Mouse (Mus musculus) layer of hippocampus, adult 9-11 months (tissue): ENCODE results near the gene Tac4.

Experiments
- DNase-seq: peaks from one replicate; pipeline ENCODE4 v3.0.0; 2022

Gene Tac4

DNA sequence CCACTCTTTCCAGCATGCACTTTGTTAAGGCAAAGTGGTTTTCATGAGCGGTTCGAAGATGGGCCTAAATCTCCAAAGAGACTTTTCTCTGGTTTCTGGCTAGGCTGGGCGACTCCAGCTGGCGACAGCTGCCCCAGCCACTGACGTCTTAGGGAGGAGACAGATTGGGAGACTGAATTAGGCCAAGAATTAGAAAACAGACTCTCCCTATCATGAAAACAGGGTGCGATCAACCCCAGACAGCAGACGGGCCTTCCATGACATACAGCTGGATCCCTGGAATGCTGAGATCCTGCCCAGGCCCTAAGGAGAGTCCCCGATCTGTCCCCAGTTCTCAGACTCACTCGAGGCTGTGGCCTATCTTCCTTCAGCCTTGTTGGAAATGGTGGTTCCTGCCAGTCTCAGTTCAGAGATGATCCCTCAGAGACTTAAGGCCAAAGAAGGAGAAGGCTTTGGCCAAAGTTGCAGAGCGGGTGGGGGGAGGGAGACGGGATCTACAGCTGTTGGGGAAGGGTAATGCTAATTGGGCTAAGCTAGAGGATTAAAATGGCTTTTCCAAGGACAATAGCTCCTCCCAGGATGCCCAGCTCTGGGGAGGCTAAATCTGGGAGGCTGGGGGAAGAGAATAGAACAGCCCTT, 2.6 kb downstream of the Tac4 start:
- no peak for DNase-seq

DNA sequence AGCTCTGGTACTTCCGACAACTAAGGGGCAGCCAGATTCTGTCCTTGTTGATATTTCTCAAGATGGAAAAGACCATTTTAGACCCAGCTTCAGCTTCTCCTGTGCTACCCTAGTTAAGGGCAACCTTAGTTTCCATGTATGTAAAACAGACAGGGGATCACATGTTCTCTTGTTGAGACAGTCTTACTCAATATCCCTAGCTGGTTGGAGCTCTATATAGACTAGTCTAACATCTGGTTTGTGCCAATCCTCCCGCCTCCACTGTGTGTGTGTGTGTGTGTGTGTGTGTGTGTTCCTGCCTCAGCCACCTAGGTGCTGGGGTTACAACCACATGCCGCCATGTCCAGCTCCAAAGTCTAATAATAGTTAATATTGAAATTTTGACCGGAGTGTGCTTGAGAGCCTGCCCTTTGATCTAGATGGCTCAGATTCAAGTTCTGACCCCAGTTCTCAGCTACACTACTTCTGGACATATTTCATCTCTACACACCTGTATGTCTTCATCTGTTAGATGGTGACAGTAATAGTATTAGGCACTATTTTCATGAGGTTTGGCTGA, 3.2 kb downstream of the Tac4 start:
- DNase-seq: no peak

- DNase-seq: no peak
Observed at GRCm38 (mm10) chr11:95266540-95267245, 5.4 kb downstream of the Tac4 start.

- no peak for DNase-seq
Observed at GRCm38 (mm10) chr11:95273661-95274060, 12.3 kb downstream of the Tac4 start.

GRCm38 (mm10) chr11:95274613-95275012, 13.3 kb downstream of the Tac4 start:
- DNase-seq: no peak

- DNase-seq: no peak
Observed at GRCm38 (mm10) chr11:95276056-95276455, 14.7 kb downstream of the Tac4 start.

GRCm38 (mm10) chr11:95279061-95279659, 17.8 kb downstream of the Tac4 start:
- DNase-seq: no peak

GRCm38 (mm10) chr11:95282331-95282730, 21.0 kb downstream of the Tac4 start:
- DNase-seq: no peak

GRCm38 (mm10) chr11:95291998-95292397, 30.7 kb downstream of the Tac4 start:
- peak; percentile 44 for DNase-seq

DNA sequence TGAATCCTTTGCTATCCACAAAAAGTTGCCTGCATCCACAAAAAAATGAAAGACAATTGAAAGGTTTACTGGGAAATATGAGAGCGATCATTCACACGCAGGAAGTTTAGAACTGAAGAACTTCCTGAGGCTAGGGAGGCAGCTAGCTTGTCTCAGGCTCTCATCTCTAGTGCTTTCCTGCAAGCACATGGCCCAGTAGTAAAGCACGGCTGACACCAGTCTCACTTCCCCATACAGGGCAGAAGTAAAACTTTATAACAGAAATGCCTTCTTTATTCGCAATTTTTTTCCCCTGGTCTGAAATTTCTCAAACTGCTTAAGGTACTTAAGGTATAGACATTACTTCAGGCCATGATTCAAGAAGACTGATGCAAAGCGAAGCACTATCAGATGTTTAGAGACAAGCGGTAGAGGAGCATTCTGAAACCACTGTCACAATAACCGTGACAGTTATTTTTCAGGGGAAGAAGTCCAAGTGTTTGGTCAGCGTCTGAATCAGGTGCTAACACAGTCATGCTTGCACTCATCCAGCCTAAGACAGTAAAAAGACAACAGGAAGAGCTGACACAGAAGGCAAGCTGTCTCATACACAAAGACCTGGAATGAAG, 31.8 kb downstream of the Tac4 start:
- DNase-seq: no peak

GRCm38 (mm10) chr11:95295736-95296135, 34.4 kb downstream of the Tac4 start:
- DNase-seq: no peak

DNA sequence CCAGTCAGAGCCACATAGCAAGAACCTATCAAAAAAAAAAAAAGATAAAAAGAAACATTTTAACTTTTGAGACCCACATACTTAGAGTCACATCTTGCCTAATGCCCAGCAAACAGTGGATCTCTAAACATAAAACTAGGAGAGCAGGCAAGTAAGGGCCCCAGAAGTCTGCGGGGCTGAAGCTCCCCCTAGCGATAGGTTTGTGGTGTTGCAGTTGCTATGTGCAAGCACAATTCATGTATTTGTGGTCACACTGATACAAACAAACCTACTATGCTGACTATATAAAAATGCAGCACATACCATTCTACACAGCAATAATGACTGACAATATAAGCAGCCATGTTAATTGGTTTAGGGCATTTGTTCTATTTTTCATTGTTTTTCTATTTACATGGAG, 36.8 kb downstream of the Tac4 start:
- DNase-seq: no peak

- DNase-seq: no peak
Observed at GRCm38 (mm10) chr11:95299886-95300285, 38.6 kb downstream of the Tac4 start.

GRCm38 (mm10) chr11:95301772-95302171, 40.4 kb downstream of the Tac4 start:
- DNase-seq: no peak

DNA sequence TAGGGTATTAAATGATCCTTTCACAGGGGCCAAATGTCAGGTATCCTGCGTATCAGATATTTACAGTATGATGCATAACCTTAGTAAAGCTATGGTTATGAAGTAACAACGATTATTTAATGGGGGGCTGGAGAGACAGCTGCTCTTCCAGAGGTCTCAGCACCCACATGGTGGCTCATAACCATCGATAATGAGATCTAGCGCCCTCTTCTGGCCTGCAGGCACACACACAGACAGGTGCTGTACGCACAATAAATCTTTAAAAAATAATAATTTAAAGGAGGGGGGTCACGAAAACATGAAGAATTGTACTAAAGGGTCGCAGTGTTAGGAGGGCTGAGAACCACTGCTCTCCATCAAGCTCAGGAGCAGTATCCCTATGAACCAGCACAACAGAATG, 44.3 kb downstream of the Tac4 start:
- DNase-seq: no peak

- DNase-seq: no peak
Observed at GRCm38 (mm10) chr11:95307526-95307925, 46.2 kb downstream of the Tac4 start.

- DNase-seq: peak; percentile 100
Observed at GRCm38 (mm10) chr11:95309510-95310006, 48.2 kb downstream of the Tac4 start.

DNA sequence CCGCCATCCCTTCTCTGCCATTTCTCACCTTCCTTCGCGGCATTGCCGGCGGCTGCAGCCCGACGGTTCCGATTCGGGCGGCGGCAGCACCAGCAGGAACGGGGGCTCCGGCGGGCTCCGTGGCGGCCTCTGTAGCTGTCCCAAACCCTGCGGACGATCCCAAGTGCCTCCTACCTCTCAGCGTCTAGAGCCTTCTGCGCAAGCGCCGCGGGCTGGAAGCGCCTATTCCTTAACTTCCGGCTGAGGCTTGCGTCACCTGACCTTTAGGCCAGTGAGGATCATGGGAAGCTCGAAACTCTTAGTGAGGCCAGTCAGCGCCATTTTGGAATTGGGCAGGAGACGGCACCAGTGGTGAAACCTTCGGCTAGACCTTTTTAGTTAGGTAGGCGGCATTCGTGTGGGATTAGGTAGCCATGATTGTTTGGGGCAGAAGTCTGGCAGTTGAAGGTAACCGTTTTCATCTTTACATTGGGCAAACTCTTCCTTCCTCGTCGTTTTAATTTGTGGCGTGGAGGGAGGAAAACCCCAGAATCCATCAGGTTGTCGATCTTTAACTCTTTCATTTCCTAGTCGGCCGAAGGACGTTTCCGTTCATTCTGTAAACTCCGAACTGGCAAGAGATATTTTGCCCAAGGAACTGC, 48.8 kb downstream of the Tac4 start, which contains the start of gene Kat7:
Gene Kat7, minus strand, starts transcription at position 240 of the 641 bp plus-strand sequence.
- DNase-seq: peak; percentile 100

DNA sequence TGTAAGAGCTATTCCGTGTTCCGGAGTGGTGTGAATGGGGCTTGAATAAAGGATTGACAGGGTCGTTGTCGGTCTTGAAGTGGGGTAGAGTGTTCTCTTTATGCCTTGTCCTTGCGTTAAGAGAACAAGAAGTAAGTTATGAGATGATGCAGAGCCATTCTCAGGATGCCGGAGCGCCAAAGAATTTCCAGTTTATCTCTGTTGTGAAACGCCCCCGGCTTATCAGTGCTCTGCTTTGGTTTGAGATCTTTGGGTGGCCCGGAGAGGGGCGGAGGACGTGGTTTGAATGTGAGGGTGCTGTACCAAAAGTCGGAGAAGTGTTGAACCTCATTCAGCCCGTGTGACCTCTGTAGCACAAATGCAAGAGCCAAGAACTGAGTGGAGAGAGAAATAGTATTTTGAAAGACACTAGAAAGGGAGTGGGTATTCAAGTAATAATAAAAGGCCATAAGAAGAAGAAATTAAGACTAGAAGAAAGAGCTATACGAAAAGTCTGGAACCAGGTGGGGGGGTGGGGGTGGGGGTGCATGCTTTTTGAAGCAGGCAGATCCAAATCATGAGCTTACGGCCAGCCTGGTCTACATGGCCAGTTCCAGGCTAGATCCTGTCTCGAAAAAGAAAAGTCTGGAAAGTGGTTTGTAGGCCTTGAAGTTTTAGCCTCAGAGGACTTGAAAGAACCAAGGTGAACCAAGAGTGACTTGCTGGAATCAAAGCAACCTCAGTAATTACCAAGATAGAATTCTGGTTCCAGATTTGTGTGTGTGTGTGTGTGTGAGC, 49.5 kb downstream of the Tac4 start:
- DNase-seq: no peak

- DNase-seq: no peak
Observed at GRCm38 (mm10) chr11:95311425-95311807, 50.1 kb downstream of the Tac4 start.

DNA sequence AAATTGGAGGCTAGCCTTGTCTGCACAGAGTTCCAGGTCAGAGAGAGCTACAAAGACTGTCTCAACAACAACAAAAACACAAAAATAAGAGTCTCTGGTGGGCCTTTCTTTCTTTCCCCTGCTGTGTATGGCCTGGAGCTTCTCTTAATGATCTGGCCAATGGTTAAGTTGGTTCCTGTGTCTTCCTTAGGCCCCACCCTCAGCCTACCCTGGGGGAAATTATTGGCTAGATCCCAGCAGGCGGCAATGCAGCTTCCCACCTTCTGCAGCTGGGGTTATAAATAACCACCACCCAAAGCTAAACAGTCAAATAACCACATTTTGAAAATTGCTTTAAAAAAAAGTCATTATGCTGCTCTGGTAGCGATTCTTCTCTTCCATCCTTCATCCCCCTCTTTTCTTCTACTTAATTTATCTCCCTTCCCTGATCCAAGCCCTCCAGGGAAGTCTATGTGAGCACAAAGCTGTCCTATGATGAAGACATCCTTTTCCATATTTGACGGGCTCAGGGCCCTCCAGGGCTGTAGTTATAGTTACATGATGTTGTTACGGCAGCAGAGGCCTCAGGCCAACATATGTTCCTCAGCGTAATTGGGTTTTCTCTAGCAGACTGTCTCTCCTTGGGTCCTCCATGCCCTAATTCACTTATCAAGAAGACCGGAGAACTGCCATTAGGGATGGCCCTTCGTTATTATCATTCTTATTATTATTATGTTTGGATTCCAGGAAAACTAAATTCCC, 54.1 kb downstream of the Tac4 start:
- no peak for DNase-seq
